ENCODE assay signal across 14 mouse cellular contexts in genomic region chr7:80778376-80778775, GRCm38 (mm10). TPM values are rescaled to one million over a fixed set of nuclear protein-coding genes. Genes with fewer than 3 reads are reported as not detected.
DNase-seq lines count a peak whose midpoint lies in the region; ATAC-seq and TF ChIP-seq lines count a peak whose summit lies in the region.
"Had no signal": no experiment of that assay in that cellular context is flagged by ENCODE, and none has a peak within 500 bp of the region (broad histone marks: within the 10 kb centered on the region; RNA-seq: fewer than 3 reads in every experiment).

No protein-coding gene starts in this region.

- 0 out of 2 replicates have a peak, but pooled peaks have one; percentile 2 for ATAC-seq in granulocyte monocyte progenitor cell, adult 5-6 weeks (replicated peaks; ENCODE audit: poor library complexity, severe bottlenecking)
- ATAC-seq in forebrain, embryonic 12.5 days (ENCODE audit: low FRiP score), result no peak
- ATAC-seq: forebrain, postnatal 0 days had no signal

- peak; percentile 2 for DNase-seq in kidney, postnatal 10 days
- DNase-seq in kidney, adult 2 months, result no peak
- no peak for DNase-seq in ES-E14 (ENCODE audit: low read depth, low spot score)
- DNase-seq in splenic B cell, adult 2 months (ENCODE audit: low read depth, low spot score), result peak; percentile 58
- no peak for DNase-seq in hindbrain, embryonic 10.5 days (ENCODE audit: low spot score)
- DNase-seq: adrenal gland, adult 8-10 months; forebrain, postnatal 0 days; gastrocnemius, postnatal 36 days; kidney, adult 11 months; right cerebral cortex, adult 18-20 months had no signal

- no peak overlapping the region for H3K4me2 ChIP-seq in forebrain, embryonic 12.5 days
- H3K4me2 ChIP-seq: heart, embryonic 13.5 days; neural tube, embryonic 15.5 days had no signal

- H3K4me1 ChIP-seq in kidney, adult 2 months (ENCODE audit: control insufficient read depth, insufficient read depth, low read length), result peaks cover 31% of the 10 kb centered on the region
- peaks cover 15 to 31% of the 10 kb centered on the region in 2 experiments; a peak in 3 of 4 replicates for H3K4me1 ChIP-seq in ES-E14 (ENCODE audit: control insufficient read depth in 2 of 2, insufficient read depth in 2 of 2, low read length in 2 of 2, poor library complexity in 1 of 2)
- H3K4me1 ChIP-seq in forebrain, embryonic 12.5 days, result peaks cover 11% of the 10 kb centered on the region; the same call in 1 of the 2 replicates
- peaks cover 20% of the 10 kb centered on the region; the same call in 1 of the 2 replicates for H3K4me1 ChIP-seq in hindbrain, embryonic 10.5 days (replicated peaks)

- H3K9ac ChIP-seq in ES-E14 (ENCODE audit: insufficient read depth, low read depth, low read length, poor library complexity, severe bottlenecking), result no peak overlapping the region
- no peak overlapping the region for H3K9ac ChIP-seq in forebrain, embryonic 12.5 days
- H3K9ac ChIP-seq: forebrain, postnatal 0 days; neural tube, embryonic 15.5 days had no signal

- no peak for TF ChIP-seq POLR2A in kidney, adult 2 months (IDR thresholded peaks at IDR 0.05; ENCODE audit: low read depth, low read length)

- no peaks in the 10 kb centered on the region for H3K27me3 ChIP-seq in kidney, adult 2 months (replicated peaks; ENCODE audit: control insufficient read depth, insufficient read depth, low read length)
- H3K27me3 ChIP-seq in splenic B cell, adult 2 months (ENCODE audit: control insufficient read depth, insufficient read depth, low read length, poor library complexity, severe bottlenecking), result no peaks in the 10 kb centered on the region
- H3K27me3 ChIP-seq in forebrain, embryonic 12.5 days, result no peaks in the 10 kb centered on the region
- no peaks in the 10 kb centered on the region for H3K27me3 ChIP-seq in hindbrain, embryonic 10.5 days (ENCODE audit: insufficient read depth, poor library complexity, severe bottlenecking)
- H3K27me3 ChIP-seq: heart, embryonic 13.5 days; neural tube, embryonic 15.5 days had no signal

- H3K9me3 ChIP-seq in ES-E14 (ENCODE audit: control insufficient read depth, insufficient read depth, low read depth, low read length), result no peaks in the 10 kb centered on the region
- H3K9me3 ChIP-seq in forebrain, embryonic 12.5 days, result no peaks in the 10 kb centered on the region
- no peaks in the 10 kb centered on the region for H3K9me3 ChIP-seq in hindbrain, embryonic 10.5 days
- H3K9me3 ChIP-seq: heart, embryonic 13.5 days; neural tube, embryonic 15.5 days had no signal

- H3K36me3 ChIP-seq in kidney, adult 2 months (ENCODE audit: control insufficient read depth, insufficient read depth, low read length), result no peaks in the 10 kb centered on the region
- no peaks in the 10 kb centered on the region for H3K36me3 ChIP-seq in ES-E14 (ENCODE audit: control insufficient read depth, insufficient read depth, low read length, poor library complexity, severe bottlenecking)
- no peaks in the 10 kb centered on the region; the same call in 1 of the 2 replicates for H3K36me3 ChIP-seq in splenic B cell, adult 2 months (ENCODE audit: control insufficient read depth, insufficient read depth, low read length, poor library complexity, severe bottlenecking)
- H3K36me3 ChIP-seq in forebrain, embryonic 12.5 days (replicated peaks), result no peaks in the 10 kb centered on the region
- H3K36me3 ChIP-seq in hindbrain, embryonic 10.5 days, result no peaks in the 10 kb centered on the region
- H3K36me3 ChIP-seq: heart, embryonic 13.5 days; neural tube, embryonic 15.5 days had no signal

- in situ Hi-C loops in ES-E14 (cut with MboI; ENCODE audit: low sequenced_read_pairs in 2 of 2, unreplicated experiment in 2 of 2), result no loop called here

- 86% methylated on average over 6 of the region's 6 CpGs for WGBS in kidney, adult 2 months
- 95% methylated on average over 6 of the region's 6 CpGs for WGBS in forebrain, embryonic 12.5 days
- WGBS in hindbrain, embryonic 10.5 days, result 94% methylated on average over 6 of the region's 6 CpGs

- no peak overlapping the region for H3K27ac ChIP-seq in kidney, adult 2 months (ENCODE audit: insufficient read depth, low read depth, low read length)
- peak overlapping the region; percentile 37; the same call in 1 of the 2 replicates for H3K27ac ChIP-seq in ES-E14 (ENCODE audit: insufficient read depth, low read depth, low read length, poor library complexity, severe bottlenecking)
- H3K27ac ChIP-seq in forebrain, embryonic 12.5 days, result no peak overlapping the region
- no peak overlapping the region for H3K27ac ChIP-seq in hindbrain, embryonic 10.5 days
- H3K27ac ChIP-seq: neural tube, embryonic 15.5 days had no signal

- no peak for TF ChIP-seq CTCF in kidney, adult 2 months (conservative IDR thresholded peaks at IDR 0.05; ENCODE audit: insufficient read depth, insufficient read length, low read depth, low read length)

- H3K4me3 ChIP-seq in kidney, adult 2 months (ENCODE audit: insufficient read depth, low read depth, low read length), result no peak overlapping the region
- H3K4me3 ChIP-seq in ES-E14 (ENCODE audit: insufficient read depth in 1 of 2, low read depth in 1 of 2, low read length in 2 of 2, poor library complexity in 1 of 2, severe bottlenecking in 1 of 2), result no peak overlapping the region
- H3K4me3 ChIP-seq in forebrain, embryonic 12.5 days (replicated peaks), result no peak overlapping the region
- no peak overlapping the region for H3K4me3 ChIP-seq in hindbrain, embryonic 10.5 days
- H3K4me3 ChIP-seq: heart, embryonic 13.5 days; neural tube, embryonic 15.5 days had no signal

TF ChIP-seq in ES-E14, 5 proteins besides CTCF, POLR2A, EP300 and RAD21:
- no peak for TF ChIP-seq ZC3H11A (IDR thresholded peaks at IDR 0.05; ENCODE audit: borderline replicate concordance, low read depth, low read length)
- no peak for TF ChIP-seq HCFC1 (IDR thresholded peaks at IDR 0.05; ENCODE audit: borderline replicate concordance, insufficient read depth, low read length)
- no peak for TF ChIP-seq CHD2 (IDR thresholded peaks at IDR 0.05; ENCODE audit: low read depth, low read length)
- TF ChIP-seq MAFK (IDR thresholded peaks at IDR 0.05; ENCODE audit: insufficient read depth, low read depth, low read length), result no peak
- TF ChIP-seq ZNF384 (IDR thresholded peaks at IDR 0.05; ENCODE audit: low read depth, low read length), result no peak

RNA-seq across cellular contexts. Expression of gene Iqgap1, which starts 47.4 kb away (rescaled TPM):
- 38.1 and 42.0 TPM in 2 replicates for polyA plus RNA-seq in kidney, adult 2 months (2012; rRNA removed)
- total RNA-seq in ES-E14 (2012; rRNA removed), result 135 and 170 TPM in 2 replicates
- total RNA-seq in granulocyte monocyte progenitor cell, adult 5-6 weeks (2014; fragmentation: Nextera tagmentation), result 89.6 and 92.9 TPM in 2 replicates
- 85.5 and 95.4 TPM in 2 replicates for total RNA-seq in granulocyte monocyte progenitor cell, adult 5-6 weeks (2017)
- 30.8 and 31.6 TPM in 2 replicates for polyA plus RNA-seq in forebrain, embryonic 12.5 days (2016; fragmentation: Nextera tagmentation; extraction: Ambion mirVana)
- 25.2 and 28.9 TPM in 2 replicates for polyA plus RNA-seq in hindbrain, embryonic 10.5 days (2016; fragmentation: Nextera tagmentation; extraction: Ambion mirVana)

Comparison
In these comparisons a context has a peak if more than half of its experiments do, and no peak if none do; other contexts are left out.
1. DNase-seq: peak in kidney, postnatal 10 days (single experiment) and splenic B cell, adult 2 months (single experiment); none in kidney, adult 2 months (single experiment), ES-E14 (single experiment) and hindbrain, embryonic 10.5 days (single experiment).